9 mouse cellular contexts compared by ENCODE assay signal in the genomic region with DNA sequence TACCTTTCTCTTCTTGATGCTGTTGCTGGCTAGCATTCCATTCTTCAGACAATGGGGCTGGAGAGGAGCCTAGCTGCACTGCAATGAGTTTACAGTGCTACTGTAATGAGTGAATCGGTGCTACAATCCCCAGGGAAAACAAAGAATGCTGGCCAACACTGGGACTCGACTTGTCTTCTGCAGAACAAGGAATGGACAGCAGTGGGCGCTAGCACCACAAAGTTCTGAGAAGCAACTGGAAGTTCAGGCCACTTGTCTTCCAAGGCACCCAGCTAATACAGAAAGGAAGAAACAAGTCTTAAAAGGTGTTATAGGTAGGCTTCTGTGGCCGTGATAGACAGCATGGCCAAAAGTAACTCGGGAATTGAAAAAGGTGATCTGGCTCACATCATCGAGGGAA. TPM values are rescaled to one million over a fixed set of nuclear protein-coding genes. Genes with fewer than 3 reads are reported as not detected.
A peak's percentile ranks its signal among the peaks of the same experiment; 100 is the strongest.
DNase-seq lines count a peak whose midpoint lies in the region; ATAC-seq and TF ChIP-seq lines count a peak whose summit lies in the region.
"Had no signal": no experiment of that assay in that cellular context is flagged by ENCODE, and none has a peak within 500 bp of the region (broad histone marks: within the 10 kb centered on the region; RNA-seq: fewer than 3 reads in every experiment).

No protein-coding gene starts in this region.

- peak; percentile 82 for TF ChIP-seq CTCF in gastrocnemius, adult 2 months (IDR thresholded peaks at IDR 0.05)

- no peak for ATAC-seq in forebrain, embryonic 16.5 days

- intact Hi-C loops in gastrocnemius, adult 2 months (cut with DNase I) = loop anchor here (5.0 kb wide), 2 partner anchors 65 to 210 kb away; no protein-coding TSS in a partner anchor

- H3K9ac ChIP-seq in forebrain, embryonic 16.5 days (replicated peaks; ENCODE audit: low read depth, low read length) = no peak overlapping the region
- no peak overlapping the region for H3K9ac ChIP-seq in ES-E14 (ENCODE audit: insufficient read depth, low read depth, low read length, poor library complexity, severe bottlenecking)
- H3K9ac ChIP-seq: limb, embryonic 15.5 days had no signal

- H3K4me1 ChIP-seq in forebrain, embryonic 10.5 days = no peaks in the 10 kb centered on the region
- peaks cover 9% of the 10 kb centered on the region for H3K4me1 ChIP-seq in forebrain, embryonic 16.5 days (replicated peaks; ENCODE audit: control insufficient read depth, insufficient read depth, low read length)
- H3K4me1 ChIP-seq in ES-E14 (ENCODE audit: control insufficient read depth in 2 of 2, insufficient read depth in 2 of 2, low read length in 2 of 2, poor library complexity in 1 of 2) = no peaks in the 10 kb centered on the region
- H3K4me1 ChIP-seq: limb, embryonic 15.5 days had no signal

- WGBS in forebrain, embryonic 10.5 days = 49% methylated on average over 6 of the region's 6 CpGs
- 42% methylated on average over 6 of the region's 6 CpGs for WGBS in forebrain, embryonic 16.5 days

- peak; percentile 71 for DNase-seq in forebrain, embryonic 10.5 days (ENCODE audit: extremely low spot score, low spot score)
- DNase-seq in ES-E14 (ENCODE audit: low read depth, low spot score) = peak; percentile 66
- peak; percentile 25 for DNase-seq in cerebellum, adult 8-10 months
- peak; percentile 70 for DNase-seq in gastrocnemius, adult 2 months
- DNase-seq in layer of hippocampus, adult 9-11 months = peak; percentile 46
- DNase-seq in lung, postnatal 36 days = peak; percentile 86
- DNase-seq in urinary bladder, postnatal 25 days (ENCODE audit: low spot score) = peak; percentile 62

- no peaks in the 10 kb centered on the region for H3K27me3 ChIP-seq in forebrain, embryonic 10.5 days (ENCODE audit: poor library complexity, severe bottlenecking)
- H3K27me3 ChIP-seq in forebrain, embryonic 16.5 days (replicated peaks; ENCODE audit: control insufficient read depth, insufficient read depth, low read length) = no peaks in the 10 kb centered on the region
- H3K27me3 ChIP-seq: limb, embryonic 15.5 days had no signal

- H3K4me2 ChIP-seq in forebrain, embryonic 16.5 days (ENCODE audit: low read length) = no peak overlapping the region
- H3K4me2 ChIP-seq: limb, embryonic 15.5 days had no signal

- H3K4me3 ChIP-seq in forebrain, embryonic 10.5 days = no peak overlapping the region
- no peak overlapping the region for H3K4me3 ChIP-seq in forebrain, embryonic 16.5 days (replicated peaks; ENCODE audit: low read length)
- H3K4me3 ChIP-seq in ES-E14 (ENCODE audit: insufficient read depth in 1 of 2, low read depth in 1 of 2, low read length in 2 of 2, poor library complexity in 1 of 2, severe bottlenecking in 1 of 2) = no peak overlapping the region
- no peak overlapping the region for H3K4me3 ChIP-seq in gastrocnemius, adult 2 months
- H3K4me3 ChIP-seq: limb, embryonic 15.5 days had no signal

- in situ Hi-C loops in ES-E14 (cut with MboI; ENCODE audit: low sequenced_read_pairs in 2 of 2, unreplicated experiment in 2 of 2) = loop anchor here (10.0 to 25.0 kb wide), 2 partner anchors 217 to 220 kb away; partner anchors contain the start of gene E330034G19Rik (in 1 of the 2)

- no peaks in the 10 kb centered on the region for H3K36me3 ChIP-seq in forebrain, embryonic 10.5 days (replicated peaks)
- no peaks in the 10 kb centered on the region for H3K36me3 ChIP-seq in forebrain, embryonic 16.5 days (ENCODE audit: control insufficient read depth, insufficient read depth)
- H3K36me3 ChIP-seq in ES-E14 (ENCODE audit: control insufficient read depth, insufficient read depth, low read length, poor library complexity, severe bottlenecking) = no peaks in the 10 kb centered on the region
- H3K36me3 ChIP-seq: limb, embryonic 15.5 days had no signal

- H3K9me3 ChIP-seq in forebrain, embryonic 10.5 days = no peaks in the 10 kb centered on the region
- H3K9me3 ChIP-seq in forebrain, embryonic 16.5 days (ENCODE audit: control insufficient read depth, low read length) = no peaks in the 10 kb centered on the region
- H3K9me3 ChIP-seq in ES-E14 (ENCODE audit: control insufficient read depth, insufficient read depth, low read depth, low read length) = no peaks in the 10 kb centered on the region
- H3K9me3 ChIP-seq: limb, embryonic 15.5 days had no signal

- H3K27ac ChIP-seq in forebrain, embryonic 10.5 days = no peak overlapping the region
- no peak overlapping the region for H3K27ac ChIP-seq in forebrain, embryonic 16.5 days (ENCODE audit: low read length)
- H3K27ac ChIP-seq in ES-E14 (ENCODE audit: insufficient read depth, low read depth, low read length, poor library complexity, severe bottlenecking) = no peak overlapping the region
- H3K27ac ChIP-seq in gastrocnemius, adult 2 months = no peak overlapping the region
- H3K27ac ChIP-seq: limb, embryonic 15.5 days had no signal

TF ChIP-seq in ES-E14, 5 proteins besides CTCF, POLR2A, EP300 and RAD21:
- TF ChIP-seq ZC3H11A (IDR thresholded peaks at IDR 0.05; ENCODE audit: borderline replicate concordance, low read depth, low read length) = peak; percentile 64; the same call in 1 of the 2 replicates
- TF ChIP-seq MAFK (IDR thresholded peaks at IDR 0.05; ENCODE audit: insufficient read depth, low read depth, low read length) = no peak

RNA-seq across cellular contexts. Expression of gene Kcnma1, which starts 53.4 kb away (rescaled TPM):
- polyA plus RNA-seq in forebrain, embryonic 10.5 days (2016; fragmentation: Nextera tagmentation; extraction: Ambion mirVana) = 0.16 and 0.32 TPM in 2 replicates
- 7.5 and 12.3 TPM in 2 replicates for polyA plus RNA-seq in forebrain, embryonic 16.5 days (2015; fragmentation: Nextera tagmentation; extraction: Ambion mirVana)
- 0.49 and 1.5 TPM in 2 replicates for total RNA-seq in ES-E14 (2012; rRNA removed)
- total RNA-seq in gastrocnemius, adult 2 months (2021) = 10 to 100 TPM; 52.6 to 80.4 TPM

Comparison
In these comparisons a context has a peak if more than half of its experiments do, and no peak if none do; other contexts are left out.
1. DNase-seq: peak in every context shown above with its lines; median percentile 86 in lung, postnatal 36 days; 71 in forebrain, embryonic 10.5 days; 70 in gastrocnemius, adult 2 months; 66 in ES-E14; 62 in urinary bladder, postnatal 25 days; 46 in layer of hippocampus, adult 9-11 months; 25 in cerebellum, adult 8-10 months.
2. RNA of gene Kcnma1, which starts 53.4 kb away (total RNA-seq): 52.6 to 80.4 TPM in gastrocnemius, adult 2 months; 0.49 to 1.5 TPM in ES-E14; every median in the first group is over 10 times any median in the second.